Mouse (Mus musculus) naive thymus-derived CD4-positive, alpha-beta T cell, adult 2 months (primary cell): ENCODE data around the gene Gga2.

Experiments used
- DNase-seq: peaks from one replicate; pipeline ENCODE4 v3.0.0-alpha.2; 2011; ENCODE audit warnings: low read depth

The Gga2 gene

DNA sequence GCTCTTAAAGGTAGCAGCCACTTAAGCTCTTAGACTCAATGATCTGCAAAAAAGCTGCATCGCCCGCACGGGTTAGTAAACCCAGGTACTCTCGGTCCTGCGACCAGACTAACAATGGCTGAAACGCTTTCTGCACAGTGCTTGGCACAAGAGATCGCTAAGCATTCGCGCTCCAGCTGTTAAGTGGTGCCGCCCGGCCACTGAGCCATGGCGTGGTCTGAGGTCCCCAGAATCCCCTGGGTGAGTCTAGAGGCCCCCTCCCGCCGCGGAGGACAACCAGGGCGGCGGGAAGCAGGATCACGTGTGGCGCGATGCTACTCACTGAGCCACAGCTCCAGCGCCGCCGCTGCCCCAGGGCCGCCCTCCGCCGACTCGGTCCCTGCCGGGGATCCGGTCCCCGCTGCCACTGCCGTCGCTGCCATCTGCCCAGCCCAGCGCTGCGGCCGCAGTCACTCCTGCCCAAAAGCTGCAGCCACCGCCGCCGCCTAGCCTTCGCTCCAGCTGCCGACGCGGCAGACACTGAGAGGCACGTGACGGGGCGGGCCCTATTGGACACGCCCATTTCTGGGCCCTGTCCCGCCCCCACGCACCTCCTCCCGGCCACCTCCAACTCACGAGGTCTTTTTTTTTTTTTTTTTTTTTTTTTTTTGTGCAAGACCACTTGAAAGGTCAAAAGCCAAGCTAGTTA, at the start of gene Gga2:
Gene Gga2 (minus strand): TSS at position 556 of the 688 bp plus-strand sequence.
- peak; percentile 85 for DNase-seq

DNA sequence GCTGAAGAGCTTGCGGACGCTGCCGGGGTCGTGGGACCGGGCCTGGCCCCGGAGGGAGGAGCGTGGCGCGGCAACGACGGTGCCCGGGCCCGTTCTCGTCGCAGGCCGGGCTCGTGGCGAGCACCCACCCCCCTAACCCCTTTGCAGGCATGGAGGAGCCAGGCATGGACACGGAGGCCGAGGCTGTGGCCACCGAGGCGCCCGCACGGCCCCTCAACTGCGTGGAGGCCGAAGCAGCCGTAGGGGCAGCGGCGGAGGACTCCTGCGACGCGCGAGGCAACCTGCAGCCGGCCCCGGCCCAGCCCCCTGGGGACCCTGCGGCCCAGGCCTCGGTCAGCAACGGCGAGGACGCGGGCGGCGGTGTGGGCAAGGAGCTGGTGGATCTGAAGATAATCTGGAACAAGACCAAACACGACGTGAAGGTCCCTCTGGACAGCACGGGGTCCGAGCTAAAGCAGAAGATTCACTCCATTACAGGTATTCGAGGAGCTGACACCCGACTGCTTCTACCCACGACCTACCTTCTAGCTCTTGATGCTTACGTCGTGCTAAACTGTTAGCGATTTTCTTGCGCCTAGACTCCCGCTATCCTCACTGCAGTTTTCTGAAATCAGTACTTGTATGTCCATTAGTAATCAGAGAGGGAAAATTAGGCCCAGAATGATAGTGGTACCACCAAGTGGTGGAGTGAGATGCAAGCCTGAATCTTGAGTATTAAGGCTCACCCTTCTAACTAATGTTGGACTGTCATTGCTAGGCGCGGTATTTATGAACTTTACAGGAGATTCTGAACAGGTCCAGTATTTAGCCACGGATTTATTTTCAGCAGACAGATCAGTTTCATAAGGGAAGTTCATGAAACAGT, 46.7 kb upstream of the Gga2 start:
- DNase-seq = peak; percentile 35

GRCm38 (mm10) chr7:122066945-122067516, 46.0 kb upstream of the Gga2 start, which contains the start of the genes Ubfd1 and Ears2:
Ubfd1 (plus strand) TSS chr7:122067175.
Ears2 (minus strand) TSS chr7:122067263.
- peak; percentile 95 for DNase-seq

- DNase-seq = no peak
Measured at GRCm38 (mm10) chr7:122066102-122066944, 45.3 kb upstream of the Gga2 start.

DNA sequence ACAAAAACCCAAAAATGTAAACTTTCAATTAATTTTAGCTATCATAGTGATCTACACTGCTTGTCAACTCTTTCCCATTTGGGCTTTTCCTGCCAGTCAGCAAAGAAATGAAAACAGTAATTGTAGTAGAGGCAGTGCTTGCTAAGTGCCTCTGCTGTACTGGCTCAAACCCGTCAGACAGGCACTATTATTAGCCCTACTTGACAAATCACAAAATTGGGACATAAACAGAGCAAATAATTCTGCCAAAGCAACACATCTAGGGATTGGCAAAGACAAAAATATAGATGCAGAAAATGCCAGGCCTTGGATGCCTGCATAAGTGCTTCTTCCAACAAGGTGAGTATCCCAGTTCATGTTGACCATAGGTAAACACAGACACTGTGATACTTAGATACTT, 44.6 kb upstream of the Gga2 start:
- no peak for DNase-seq

- no peak for DNase-seq
Measured at GRCm38 (mm10) chr7:122056633-122057032, 35.6 kb upstream of the Gga2 start.

- DNase-seq = no peak
Measured at GRCm38 (mm10) chr7:122050834-122051233, 29.8 kb upstream of the Gga2 start.

DNA sequence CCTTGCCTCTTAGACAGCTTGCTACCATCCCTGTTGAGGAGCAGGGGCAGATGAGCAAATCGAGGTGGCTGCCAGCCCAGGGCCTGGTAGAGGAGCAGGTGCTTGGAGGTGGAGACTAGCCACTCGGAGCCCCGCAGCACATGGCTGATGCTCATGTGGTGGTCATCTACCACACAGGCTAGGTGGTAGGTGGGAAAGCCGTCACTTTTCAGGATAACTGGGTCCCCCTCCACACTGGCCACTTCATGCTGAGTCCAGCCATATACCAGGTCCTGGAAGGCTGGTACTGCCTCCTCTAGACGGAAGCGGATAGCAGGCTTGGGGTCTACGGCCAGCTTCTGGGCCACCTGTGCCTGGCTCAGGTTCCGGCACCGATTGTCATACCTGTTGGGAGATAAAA, 27.2 kb upstream of the Gga2 start:
- DNase-seq = no peak

- DNase-seq = no peak
Measured at GRCm38 (mm10) chr7:122046813-122047212, 25.8 kb upstream of the Gga2 start.

DNA sequence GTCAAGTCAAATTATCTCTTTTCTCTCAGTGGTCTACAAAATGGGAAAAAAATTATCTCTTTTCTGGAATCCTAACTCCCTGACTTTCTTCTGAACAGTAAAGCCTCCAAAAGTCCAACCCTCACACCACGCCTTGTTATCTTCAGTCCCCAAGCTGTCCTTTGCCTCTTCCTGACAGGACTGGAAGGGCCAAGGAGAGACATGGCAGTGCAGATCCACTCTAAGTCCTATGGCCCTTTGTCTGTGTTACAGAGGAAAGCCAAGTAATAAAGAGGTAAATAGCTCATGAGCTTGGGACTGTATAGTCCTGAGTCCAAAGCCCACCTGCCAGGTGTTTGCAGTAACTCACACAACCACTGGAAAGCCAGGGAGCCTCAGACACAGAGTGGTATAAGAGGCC, 24.7 kb upstream of the Gga2 start:
- no peak for DNase-seq

- DNase-seq = no peak
Measured at GRCm38 (mm10) chr7:122045181-122045634, 24.2 kb upstream of the Gga2 start.

GRCm38 (mm10) chr7:122044106-122044505, 23.1 kb upstream of the Gga2 start:
- DNase-seq = no peak

DNA sequence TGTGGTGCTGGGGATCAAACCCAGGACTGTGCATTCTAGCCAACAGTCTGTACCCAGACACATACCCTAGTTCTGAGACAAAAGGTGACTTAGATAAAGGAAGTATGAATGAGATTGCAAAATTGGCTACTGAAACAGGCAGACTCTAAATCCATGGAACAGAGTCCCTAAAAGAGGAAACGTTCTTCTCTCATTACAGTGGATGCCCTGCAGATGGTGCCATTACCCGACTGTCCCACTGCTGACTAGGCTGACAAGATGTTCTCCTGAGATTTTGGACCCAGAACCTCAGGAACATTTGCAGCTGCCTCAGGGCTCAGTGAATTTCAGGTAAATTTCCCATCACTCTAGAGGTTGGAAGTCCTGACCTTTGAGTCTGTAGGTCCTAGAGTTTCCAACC, 13.3 kb upstream of the Gga2 start:
- no peak for DNase-seq

- DNase-seq = no peak
Measured at GRCm38 (mm10) chr7:122033371-122033770, 12.3 kb upstream of the Gga2 start.

- DNase-seq = no peak
Measured at GRCm38 (mm10) chr7:122022131-122022530, 1.1 kb upstream of the Gga2 start.

DNA sequence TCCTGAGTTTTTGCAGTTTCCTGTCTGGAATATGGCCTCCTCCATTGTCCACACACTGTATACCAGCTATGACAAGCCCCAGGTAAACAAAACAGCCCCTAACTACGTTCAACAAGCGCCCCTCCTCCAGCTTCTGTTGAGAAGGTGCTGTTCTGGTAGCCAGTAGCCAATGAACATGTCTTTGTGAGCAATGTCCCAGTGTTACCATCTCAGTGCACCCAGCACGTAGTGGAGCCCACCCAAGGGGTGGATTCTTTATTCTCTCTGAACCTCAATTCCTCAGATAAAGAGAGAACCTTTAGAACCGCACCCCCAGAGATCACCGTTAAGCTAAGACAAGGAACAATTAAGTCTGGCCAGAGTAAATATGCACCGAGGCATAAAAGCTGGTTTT, 752 bp downstream of the Gga2 start:
- no peak for DNase-seq

- no peak for DNase-seq
Measured at GRCm38 (mm10) chr7:122018978-122019377, 2.0 kb downstream of the Gga2 start.

DNA sequence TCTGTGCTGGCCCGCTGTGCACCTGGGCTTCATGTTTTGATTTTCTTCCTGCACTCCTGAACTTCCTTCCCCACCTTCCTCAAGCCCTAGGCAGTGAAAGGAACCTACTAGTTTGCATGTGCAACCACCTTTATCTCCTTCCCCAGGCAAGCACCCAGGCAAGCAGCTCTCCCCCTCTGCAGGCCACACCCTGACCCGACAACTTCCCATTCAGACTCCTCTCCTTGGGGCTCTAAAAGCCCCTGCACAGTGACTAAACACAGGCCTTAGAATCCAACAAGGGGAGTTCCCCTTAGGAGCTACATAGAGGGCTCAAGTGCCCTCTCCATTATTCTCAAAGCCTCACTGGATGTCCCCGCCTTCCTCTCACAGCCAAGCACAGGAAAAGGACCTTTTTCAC, 2.8 kb downstream of the Gga2 start:
- DNase-seq = no peak

DNA sequence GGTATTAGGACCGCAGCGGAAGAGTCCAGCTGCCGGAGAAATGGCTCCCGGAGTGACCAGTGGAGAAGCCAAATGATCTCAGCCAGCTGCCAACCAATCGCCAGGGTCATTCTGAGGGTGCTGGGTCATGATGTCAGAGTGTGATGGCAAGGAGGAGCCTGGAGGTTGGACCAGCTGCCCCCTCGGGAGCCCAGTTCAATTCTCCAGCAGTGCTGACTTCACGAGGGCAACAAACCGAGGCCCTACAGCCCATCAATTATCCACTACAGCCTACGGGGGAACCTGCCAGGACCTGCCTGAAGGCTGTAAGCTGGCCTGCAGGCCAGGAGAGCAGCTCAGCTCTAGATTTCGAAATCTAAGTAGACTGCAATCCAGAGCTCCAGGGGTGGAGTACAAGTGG, 5.3 kb downstream of the Gga2 start:
- no peak for DNase-seq

- no peak for DNase-seq
Measured at GRCm38 (mm10) chr7:122015105-122015504, 5.9 kb downstream of the Gga2 start.

- no peak for DNase-seq
Measured at GRCm38 (mm10) chr7:122012949-122013348, 8.1 kb downstream of the Gga2 start.

DNA sequence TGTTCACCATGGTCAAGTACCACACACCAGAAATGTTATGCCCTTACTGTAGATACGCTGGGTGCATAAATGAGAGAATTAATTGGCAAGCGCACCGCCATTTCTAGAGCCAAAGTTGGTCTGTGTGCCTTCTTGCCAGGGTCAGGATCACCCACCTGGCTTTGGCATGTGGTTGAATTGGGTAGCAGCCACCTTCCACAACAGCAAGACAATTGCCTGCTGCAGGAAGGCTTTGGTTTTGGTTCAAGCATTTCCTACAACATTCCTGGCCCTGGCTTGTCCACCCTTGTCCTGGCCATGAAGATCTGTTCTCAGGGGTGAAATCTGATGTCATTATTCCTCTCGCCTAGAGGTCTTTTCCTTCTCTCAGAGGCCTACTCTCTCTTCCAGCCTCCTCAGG, 8.7 kb downstream of the Gga2 start:
- DNase-seq = no peak
